Comparison of ENCODE assay signal across 18 mouse cellular contexts in the genomic region with DNA sequence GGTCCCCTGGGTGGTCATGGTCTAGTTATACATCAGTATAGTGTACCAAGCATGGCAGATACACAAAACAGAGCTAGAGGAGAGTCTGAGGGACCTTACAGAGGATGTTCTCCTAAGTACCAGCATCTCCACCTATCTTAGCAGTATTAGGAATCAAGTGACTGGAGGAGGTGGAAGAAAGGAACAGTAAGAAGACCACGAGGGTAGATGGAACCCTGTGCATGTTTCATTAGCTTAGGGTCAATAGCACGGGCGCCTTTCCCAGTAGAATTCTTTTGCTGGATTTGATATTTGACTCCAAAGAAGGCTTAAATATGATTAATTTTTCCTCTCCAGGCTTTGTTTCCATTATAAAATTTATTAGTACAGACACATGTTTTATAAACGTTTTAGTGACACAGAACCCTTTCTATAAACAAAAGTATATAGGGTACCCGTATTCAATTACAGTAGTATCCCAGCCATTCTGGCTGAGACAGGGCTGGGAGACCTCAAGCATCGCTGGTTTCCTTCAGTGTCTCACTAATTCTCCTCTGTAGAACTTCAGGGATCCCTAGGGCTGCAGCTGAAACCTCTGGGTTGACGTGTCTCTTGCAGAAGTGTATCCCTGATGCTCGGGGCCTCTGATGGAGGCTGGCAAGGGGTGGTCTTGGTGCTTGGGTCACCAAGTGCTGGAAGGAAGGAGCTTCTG. TPM values are rescaled to one million over a fixed set of nuclear protein-coding genes. Genes with fewer than 3 reads are reported as not detected.
"Had no signal": no experiment of that assay in that cellular context is flagged by ENCODE, and none has a peak within 500 bp of the region (broad histone marks: within the 10 kb centered on the region; RNA-seq: fewer than 3 reads in every experiment).

No protein-coding gene starts in this region.

- H3K36me3 ChIP-seq: hindbrain, embryonic 15.5 days; liver, embryonic 15.5 days; midbrain, embryonic 10.5 days; neural tube, embryonic 13.5 days had no signal

- H3K27ac ChIP-seq: hindbrain, embryonic 15.5 days; liver, embryonic 15.5 days; midbrain, embryonic 10.5 days; neural tube, embryonic 13.5 days had no signal

- H3K27me3 ChIP-seq: hindbrain, embryonic 15.5 days; liver, embryonic 15.5 days; neural tube, embryonic 13.5 days had no signal

- H3K9ac ChIP-seq: hindbrain, embryonic 15.5 days; liver, embryonic 15.5 days; neural tube, embryonic 13.5 days had no signal

- H3K4me2 ChIP-seq: hindbrain, embryonic 15.5 days; liver, embryonic 11.5 days; liver, embryonic 15.5 days; neural tube, embryonic 13.5 days had no signal

- DNase-seq: kidney, adult 8-10 months; left cerebral cortex, postnatal 4 days; lung, adult 2 months; lung, postnatal 4 days; midbrain, embryonic 14.5 days; retina, postnatal 1 day; right cerebral cortex, postnatal 4 days; spleen, adult 18-20 months; thymus, adult 18-20 months; thymus, postnatal 14 days had no signal

- H3K4me1 ChIP-seq: hindbrain, embryonic 15.5 days; liver, embryonic 15.5 days had no signal

- H3K9me3 ChIP-seq: hindbrain, embryonic 15.5 days; liver, embryonic 15.5 days; midbrain, embryonic 10.5 days; neural tube, embryonic 13.5 days had no signal

- ATAC-seq: lung, postnatal 0 days had no signal

- H3K4me3 ChIP-seq: hindbrain, embryonic 15.5 days; liver, embryonic 15.5 days; midbrain, embryonic 10.5 days; neural tube, embryonic 13.5 days had no signal

RNA-seq across cellular contexts. Expression of gene Ankar, which starts 44.6 kb away (rescaled TPM):
- polyA plus RNA-seq: hindbrain, embryonic 15.5 days; large intestine, adult 2 months; liver, embryonic 11.5 days; liver, embryonic 15.5 days; lung, adult 2 months; lung, postnatal 0 days; midbrain, embryonic 10.5 days; midbrain, embryonic 14.5 days; neural tube, embryonic 13.5 days; urinary bladder, adult 2 months had no signal
